Mouse (Mus musculus): ENCODE data around the gene Slc10a6. TPM values are rescaled to one million over a fixed set of nuclear protein-coding genes. Genes with fewer than 3 reads are reported as not detected.

Slc10a6 gene
- not detected for total RNA-seq (2023)

DNA sequence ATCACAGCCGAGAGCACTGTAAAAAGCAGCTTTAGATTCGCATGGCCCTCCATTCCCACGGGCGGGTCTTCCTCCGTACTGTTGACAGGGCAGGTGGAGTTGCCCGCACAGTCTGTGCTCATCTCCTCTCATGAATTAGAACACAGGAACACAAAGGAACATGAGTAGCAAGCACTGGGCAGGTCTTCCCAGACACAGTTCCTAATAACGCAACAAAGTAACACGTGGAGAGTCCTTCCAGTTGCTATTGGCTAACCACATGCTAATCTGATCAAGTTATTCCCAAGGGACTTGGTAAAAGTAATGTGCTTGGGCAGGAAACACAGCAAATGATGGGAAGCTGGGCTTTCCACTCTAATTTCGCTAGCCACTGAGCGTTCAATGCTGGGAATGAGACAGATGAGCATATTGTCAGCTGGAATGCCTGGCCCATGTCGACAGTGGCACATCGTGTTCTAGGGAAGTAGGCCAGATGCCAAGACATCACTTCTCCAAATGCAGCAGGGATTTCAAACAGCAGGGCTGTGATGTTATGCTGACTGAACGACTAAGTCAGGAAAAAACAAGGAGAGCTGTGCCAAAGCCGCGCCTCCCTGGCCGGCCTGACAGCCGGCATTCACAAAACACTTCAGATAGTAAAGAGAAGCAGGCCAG lies at the start of gene Slc10a6:
Gene Slc10a6, minus strand, starts transcription at position 293 of the 654 bp plus-strand sequence.

DNA sequence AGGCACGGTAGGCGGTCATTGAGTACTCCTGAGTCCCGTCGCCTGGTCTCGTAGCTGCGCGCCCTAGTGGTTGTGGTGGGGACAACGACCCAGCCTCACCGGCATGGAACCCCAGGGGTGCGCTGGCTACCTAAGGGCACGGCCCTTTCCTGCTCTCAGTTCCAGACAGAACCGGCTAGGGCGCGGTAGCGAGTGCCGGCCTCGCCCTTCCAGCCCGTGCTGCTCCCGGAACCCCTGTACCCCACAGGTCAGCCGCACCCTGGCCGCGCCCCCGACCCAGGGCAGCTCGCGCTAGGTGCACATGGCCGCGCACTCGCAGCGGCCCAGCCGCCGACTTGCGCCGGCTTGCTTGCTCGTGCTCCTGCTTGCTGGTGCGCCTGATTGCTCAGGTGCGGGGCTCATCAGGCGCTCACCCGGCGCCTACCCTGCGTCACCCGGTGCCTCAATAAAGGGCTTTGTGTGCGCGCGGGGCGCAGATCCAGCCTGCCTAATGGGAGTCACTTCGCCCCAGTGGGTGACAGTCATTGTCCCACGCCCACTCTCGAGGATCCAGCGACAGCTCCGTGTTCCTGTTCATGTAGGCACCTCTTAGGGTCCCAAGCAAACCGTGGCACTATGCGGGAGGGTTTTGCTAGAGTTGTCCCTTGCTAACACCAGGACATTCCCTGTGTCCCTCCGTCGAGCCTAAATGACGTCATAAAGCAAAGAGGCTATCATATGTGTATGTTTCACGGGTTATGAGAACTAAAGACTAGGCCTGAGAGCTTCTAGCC lies 26.3 kb upstream of the Slc10a6 start, which contains the start of gene 1700016H13Rik:
Gene 1700016H13Rik, minus strand, starts transcription at position 665 of the 773 bp plus-strand sequence.

Other genes starting within 250 kb of the Slc10a6 start
- gene Ptpn13, start 204.2 kb downstream of the Slc10a6 start, total RNA-seq (2023) = 3.0 TPM
- gene 1700016H13Rik, start 26.6 kb upstream of the Slc10a6 start, total RNA-seq (2023) = not detected
- 142 TPM for gene Aff1, start 63.0 kb upstream of the Slc10a6 start, total RNA-seq (2023)

Measured in CD4-positive naive resting alpha-beta T cell, adult 76 days (primary cell).